Mouse (Mus musculus): ENCODE results near the gene Cdx4. TPM values are rescaled to one million over a fixed set of nuclear protein-coding genes. Genes with fewer than 3 reads are reported as not detected.

The Cdx4 gene
- polyA plus RNA-seq, 1 experiment = not detected

- H3K36me3 ChIP-seq (ENCODE audit: control insufficient read depth) = no peaks in the 10 kb centered on the region
- H3K4me1 ChIP-seq (ENCODE audit: control insufficient read depth) = no peaks in the 10 kb centered on the region
- no peaks in the 10 kb centered on the region for H3K9me3 ChIP-seq (ENCODE audit: control insufficient read depth, low read length)
- H3K4me3 ChIP-seq (replicated peaks) = no peak overlapping the region
- TF ChIP-seq TAL1 (IDR thresholded peaks at IDR 0.05; ENCODE audit: low read length) = no peak
- TF ChIP-seq GATA1 (IDR thresholded peaks at IDR 0.05; ENCODE audit: low read length) = no peak
- peaks cover 9% of the 10 kb centered on the region; the same call in 1 of the 2 replicates for H3K27me3 ChIP-seq (ENCODE audit: control insufficient read depth)
These were observed 50.0 kb downstream of the Cdx4 start for GRCm38 (mm10) chrX:103371221-103371620.

DNA sequence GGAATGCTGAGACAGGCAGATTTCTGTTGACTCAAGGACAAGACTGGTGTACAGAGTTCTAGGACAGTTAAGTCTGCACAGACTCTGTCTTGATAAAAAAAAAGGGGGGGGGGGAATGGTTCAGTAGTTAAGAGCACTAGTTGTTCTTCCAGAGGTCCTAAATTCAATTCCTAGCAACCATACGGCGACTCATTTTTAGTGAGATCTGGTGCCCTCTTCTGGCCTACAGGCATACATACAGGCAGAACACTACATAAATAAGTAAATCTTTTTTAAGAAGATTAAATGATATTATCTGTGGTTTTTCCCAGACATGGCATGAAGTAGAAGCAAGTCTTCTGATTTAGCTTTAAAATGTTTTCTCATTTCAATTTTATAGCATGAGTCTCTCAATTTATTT is 50.4 kb downstream of the Cdx4 start:
- Histone ChIP-seq H3K4me1 (ENCODE audit: control insufficient read depth) (no peaks in the 10 kb centered on the region), H3K9me3 (ENCODE audit: control insufficient read depth, low read length) (no peaks in the 10 kb centered on the region), H3K27me3 (ENCODE audit: control insufficient read depth) (peaks cover 9% of the 10 kb centered on the region; the same call in 1 of the 2 replicates), H3K36me3 (ENCODE audit: control insufficient read depth) (no peaks in the 10 kb centered on the region), H3K4me3 (replicated peaks) (no peak overlapping the region)
- TF ChIP-seq GATA1 (IDR thresholded peaks at IDR 0.05; ENCODE audit: low read length) = no peak
- no peak for TF ChIP-seq TAL1 (IDR thresholded peaks at IDR 0.05; ENCODE audit: low read length)

DNA sequence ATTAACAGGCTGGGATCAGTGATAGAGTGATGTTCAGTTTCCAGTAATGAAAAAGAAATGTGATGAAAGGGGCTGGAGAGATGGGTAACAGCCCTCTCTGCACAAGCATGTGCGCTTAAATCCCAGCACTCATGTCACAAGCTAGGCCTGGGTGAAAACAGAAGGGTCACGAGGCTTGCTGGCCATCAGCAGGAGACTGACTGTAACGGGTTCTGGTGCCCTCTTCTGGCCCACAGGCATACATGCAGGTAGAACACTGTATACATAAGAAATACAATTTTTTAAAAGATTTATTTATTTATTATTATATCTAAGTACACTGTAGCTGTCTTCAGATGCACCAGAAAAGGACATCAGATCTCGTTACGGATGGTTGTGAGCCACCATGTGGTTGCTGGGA is 53.1 kb downstream of the Cdx4 start:
- no peaks in the 10 kb centered on the region for H3K4me1 ChIP-seq (ENCODE audit: control insufficient read depth)
- TF ChIP-seq GATA1 (IDR thresholded peaks at IDR 0.05; ENCODE audit: low read length) = no peak
- TF ChIP-seq TAL1 (IDR thresholded peaks at IDR 0.05; ENCODE audit: low read length) = no peak
- no peaks in the 10 kb centered on the region for H3K36me3 ChIP-seq (ENCODE audit: control insufficient read depth)
- no peaks in the 10 kb centered on the region for H3K9me3 ChIP-seq (ENCODE audit: control insufficient read depth, low read length)
- peaks cover 6% of the 10 kb centered on the region; the same call in 1 of the 2 replicates for H3K27me3 ChIP-seq (ENCODE audit: control insufficient read depth)
- H3K4me3 ChIP-seq (replicated peaks) = no peak overlapping the region

Other genes starting within 250 kb of the Cdx4 start
- gene Nap1l2, start 134.8 kb upstream of the Cdx4 start, polyA plus RNA-seq (2012) = not detected in 2 replicates
- gene Chic1, start 35.1 kb downstream of the Cdx4 start, polyA plus RNA-seq (2012) = not detected in 2 replicates
- gene Tsx, start 93.1 kb downstream of the Cdx4 start, polyA plus RNA-seq (2012) = not detected in 2 replicates
- not detected in 2 replicates for gene Gm26992, start 100.6 kb downstream of the Cdx4 start, polyA plus RNA-seq (2012)